ENCODE assay signal across 30 mouse cellular contexts in genomic region chr16:42004166-42004565, GRCm38 (mm10).
A peak's percentile ranks its signal among the peaks of the same experiment; 100 is the strongest.
DNase-seq lines count a peak whose midpoint lies in the region; ATAC-seq lines count a peak whose summit lies in the region.
"Had no signal": no experiment of that assay in that cellular context is flagged by ENCODE, and none has a peak within 500 bp of the region (broad histone marks: within the 10 kb centered on the region; RNA-seq: fewer than 3 reads in every experiment).

No protein-coding gene starts in this region.

- H3K36me3 ChIP-seq in forebrain, embryonic 14.5 days (ENCODE audit: control insufficient read depth, insufficient read depth, low read length) = no peaks in the 10 kb centered on the region
- H3K36me3 ChIP-seq in forebrain, embryonic 15.5 days = no peaks in the 10 kb centered on the region
- H3K36me3 ChIP-seq: hindbrain, embryonic 10.5 days; hindbrain, embryonic 15.5 days; liver, embryonic 12.5 days; midbrain, embryonic 12.5 days; neural tube, embryonic 12.5 days had no signal

- H3K27ac ChIP-seq in forebrain, embryonic 14.5 days (ENCODE audit: low read depth, low read length) = no peak overlapping the region
- H3K27ac ChIP-seq in forebrain, embryonic 15.5 days (replicated peaks) = no peak overlapping the region; the same call in 1 of the 2 replicates
- H3K27ac ChIP-seq: hindbrain, embryonic 10.5 days; hindbrain, embryonic 15.5 days; liver, embryonic 12.5 days; midbrain, embryonic 12.5 days; neural tube, embryonic 12.5 days; stomach, postnatal 0 days had no signal

- H3K4me2 ChIP-seq in forebrain, embryonic 14.5 days (ENCODE audit: low read length) = no peak overlapping the region
- H3K4me2 ChIP-seq in forebrain, embryonic 15.5 days (replicated peaks) = no peak overlapping the region
- H3K4me2 ChIP-seq: hindbrain, embryonic 15.5 days; liver, embryonic 12.5 days; midbrain, embryonic 12.5 days; neural tube, embryonic 12.5 days had no signal

- H3K27me3 ChIP-seq in forebrain, embryonic 14.5 days (replicated peaks; ENCODE audit: control insufficient read depth, insufficient read depth, low read length) = no peaks in the 10 kb centered on the region
- no peaks in the 10 kb centered on the region for H3K27me3 ChIP-seq in forebrain, embryonic 15.5 days
- H3K27me3 ChIP-seq: hindbrain, embryonic 15.5 days; liver, embryonic 12.5 days; megakaryocyte, embryonic 14.5 days; midbrain, embryonic 12.5 days; neural tube, embryonic 12.5 days; Patski had no signal

- H3K9me3 ChIP-seq in forebrain, embryonic 14.5 days (replicated peaks; ENCODE audit: control insufficient read depth, low read length) = no peaks in the 10 kb centered on the region
- H3K9me3 ChIP-seq in forebrain, embryonic 15.5 days = no peaks in the 10 kb centered on the region
- H3K9me3 ChIP-seq: hindbrain, embryonic 10.5 days; hindbrain, embryonic 15.5 days; liver, embryonic 12.5 days; midbrain, embryonic 12.5 days; neural tube, embryonic 12.5 days had no signal

- no peak overlapping the region for H3K9ac ChIP-seq in forebrain, embryonic 14.5 days (ENCODE audit: low read length)
- H3K9ac ChIP-seq in forebrain, embryonic 15.5 days (replicated peaks) = no peak overlapping the region
- H3K9ac ChIP-seq: hindbrain, embryonic 15.5 days; liver, embryonic 12.5 days; liver, postnatal 0 days; midbrain, embryonic 12.5 days; neural tube, embryonic 12.5 days had no signal

- 0 out of 2 replicates have a peak, but pooled peaks have one; percentile 29 for ATAC-seq in forebrain, embryonic 14.5 days
- no peak; the same call in 1 of the 2 replicates for ATAC-seq in forebrain, embryonic 15.5 days (replicated peaks)
- ATAC-seq: inflammation-experienced regulatory T-cells, adult 6 months; liver, embryonic 12.5 days; liver, postnatal 0 days; Patski had no signal

- DNase-seq in forebrain, embryonic 14.5 days (ENCODE audit: low spot score) = peak; percentile 17
- peak; percentile 32 for DNase-seq in layer of hippocampus, adult 11-12 months (ENCODE audit: low spot score)
- DNase-seq in layer of hippocampus, adult 8-10 months (ENCODE audit: low spot score in 2 of 2) = no peak
- DNase-seq in left cerebral cortex, adult 9 months (ENCODE audit: low spot score in 2 of 2) = peak; percentile 23 to 30
- DNase-seq in left cerebral cortex, postnatal 36 days (ENCODE audit: low spot score in 2 of 2) = no peak
- DNase-seq in lung, postnatal 4 days = no peak
- DNase-seq: adrenal gland, postnatal 10 days; cerebellum, adult 11-12 months; cerebellum, postnatal 10 days; gastrocnemius, postnatal 10 days; heart, postnatal 14 days; kidney, adult 11 months; kidney, postnatal 14 days; liver, postnatal 0 days; lung, postnatal 36 days; right cerebral cortex, postnatal 4 days; thymus, adult 2 months; thymus, postnatal 36 days had no signal

- WGBS in forebrain, embryonic 14.5 days = 48% methylated on average over 1 of the region's 1 CpGs
- WGBS in forebrain, embryonic 15.5 days = 45% methylated on average over 1 of the region's 1 CpGs

- H3K4me3 ChIP-seq in forebrain, embryonic 14.5 days (ENCODE audit: low read depth, low read length) = no peak overlapping the region
- H3K4me3 ChIP-seq in forebrain, embryonic 15.5 days = no peak overlapping the region
- H3K4me3 ChIP-seq: erythroblast, embryonic 14.5 days; hindbrain, embryonic 10.5 days; hindbrain, embryonic 15.5 days; liver, embryonic 12.5 days; megakaryocyte, embryonic 14.5 days; midbrain, embryonic 12.5 days; myocyte; neural tube, embryonic 12.5 days had no signal

- intact Hi-C loops in left cerebral cortex, postnatal 36 days (cut with DNase I) = loop anchor here (2.0 kb wide), 1 partner anchor 257 kb away; no protein-coding TSS in a partner anchor

- no peaks in the 10 kb centered on the region for H3K4me1 ChIP-seq in forebrain, embryonic 14.5 days (ENCODE audit: control insufficient read depth, insufficient read depth, low read length)
- 0 out of 2 replicates have a peak, but pooled peaks cover 2% of the 10 kb centered on the region for H3K4me1 ChIP-seq in forebrain, embryonic 15.5 days
- H3K4me1 ChIP-seq: hindbrain, embryonic 15.5 days; liver, embryonic 12.5 days; megakaryocyte, embryonic 14.5 days; midbrain, embryonic 12.5 days; neural tube, embryonic 12.5 days had no signal

Comparison
In these comparisons a context has a peak if more than half of its experiments do, and no peak if none do; other contexts are left out.
1. DNase-seq: peak in forebrain, embryonic 14.5 days (single experiment), layer of hippocampus, adult 11-12 months (single experiment) and left cerebral cortex, adult 9 months (2 of 2); none in layer of hippocampus, adult 8-10 months (0 of 2), left cerebral cortex, postnatal 36 days (0 of 2) and lung, postnatal 4 days (0 of 2).